Mouse (Mus musculus) gastrocnemius, postnatal 10 days (tissue): Measurements from ENCODE around the gene Relt. TPM values are rescaled to one million over a fixed set of nuclear protein-coding genes. Genes with fewer than 3 reads are reported as not detected.

Experiments used
- DNase-seq: peaks from one replicate; pipeline ENCODE4 v3.0.0; 2021; ENCODE audit warnings: mixed read lengths
- total RNA-seq, 2 experiments: library from RNA; stranded (reverse); gene quantifications; 2 replicates each; pipeline ENCODE4 v1.2.3; 2021

Relt gene
- total RNA-seq, 2 experiments from 2014 or later, result 14.8 to 19.3 TPM

DNA sequence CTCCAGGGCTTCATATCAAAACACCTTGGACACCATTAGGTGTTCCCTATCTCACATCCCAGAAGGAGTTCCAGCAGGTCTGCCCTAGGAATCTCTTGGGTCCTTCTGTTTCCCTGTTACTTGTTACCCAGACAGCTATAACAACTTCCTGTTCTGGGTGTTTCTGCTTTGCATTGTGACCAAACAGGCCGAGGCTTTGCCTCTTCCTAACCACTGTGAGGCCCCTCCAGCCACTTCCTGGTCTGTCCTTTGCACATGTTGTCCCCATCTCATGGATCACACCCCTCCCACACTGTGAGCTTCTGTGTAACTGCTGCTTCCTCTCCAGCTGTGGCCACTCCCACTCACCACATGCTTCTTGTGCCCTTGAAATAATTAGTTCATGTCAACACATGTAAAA lies 17.8 kb downstream of the Relt start:
- no peak for DNase-seq

DNA sequence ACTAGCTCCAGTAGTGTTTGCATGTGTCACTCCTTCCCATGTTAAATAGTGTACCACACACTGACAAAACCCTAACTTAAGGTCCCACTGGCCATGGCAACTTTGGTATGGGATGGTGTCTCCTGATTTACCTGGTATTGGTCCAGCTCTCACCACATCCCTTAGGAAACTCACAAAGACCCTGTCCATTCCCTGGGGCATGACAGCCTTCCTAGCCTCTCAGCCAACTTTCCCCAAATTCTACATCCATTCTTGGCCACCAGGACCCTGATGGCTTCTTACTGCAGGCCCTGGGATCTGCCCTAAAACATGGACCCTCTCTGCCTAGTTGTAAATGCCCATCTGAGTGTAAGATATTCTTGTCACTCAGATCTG lies 18.2 kb downstream of the Relt start:
- DNase-seq, result no peak

DNA sequence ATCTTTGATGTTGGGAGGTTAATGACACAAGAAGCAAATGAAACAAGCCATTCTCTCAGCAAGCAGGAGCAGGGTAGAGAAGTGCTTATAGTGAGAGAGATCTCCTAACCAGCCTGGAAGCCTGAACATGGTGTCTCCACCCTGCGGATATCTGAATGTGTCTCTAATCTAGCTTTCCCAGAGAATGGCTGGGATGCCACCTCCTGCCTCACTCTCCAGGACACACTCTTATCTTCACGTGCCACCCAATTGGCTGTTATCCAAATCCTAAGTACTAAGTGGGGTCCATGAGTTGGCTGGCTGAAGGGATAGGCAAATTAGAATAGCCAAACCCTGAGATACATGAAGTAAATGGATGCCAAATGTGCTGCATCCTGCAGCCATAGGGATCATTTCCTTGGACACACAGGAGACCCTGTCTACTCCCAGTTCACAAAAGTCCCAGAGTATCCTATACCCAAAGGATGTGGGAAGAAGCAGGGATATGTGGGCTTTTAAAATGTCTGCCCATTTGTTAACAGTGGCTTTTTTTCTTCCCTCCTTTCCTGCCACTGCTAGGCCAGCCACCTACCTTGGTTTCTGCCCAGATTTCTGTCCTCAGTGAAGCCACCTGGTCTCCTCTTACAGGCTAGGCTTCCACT lies 18.7 kb downstream of the Relt start:
- DNase-seq, result no peak

DNA sequence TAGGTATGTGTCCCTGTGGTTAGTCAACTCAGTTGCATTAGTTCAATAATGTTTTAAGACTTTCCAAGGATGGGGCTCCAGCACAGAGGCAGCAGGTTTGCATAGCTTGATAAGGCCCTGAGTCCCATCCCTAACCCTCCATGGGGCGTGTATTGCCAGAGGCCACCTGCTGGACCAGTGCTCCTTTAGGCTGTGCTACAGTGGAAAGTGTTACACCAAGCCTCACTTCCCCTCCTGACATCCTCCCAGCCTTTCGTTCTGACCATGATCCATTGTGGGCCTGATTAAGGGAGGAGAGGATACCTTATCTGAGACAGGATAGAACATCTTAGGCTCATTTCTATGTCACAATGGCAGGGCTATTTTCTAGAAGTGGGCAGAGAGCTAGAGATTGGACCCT lies 19.4 kb downstream of the Relt start:
- DNase-seq, result no peak

DNA sequence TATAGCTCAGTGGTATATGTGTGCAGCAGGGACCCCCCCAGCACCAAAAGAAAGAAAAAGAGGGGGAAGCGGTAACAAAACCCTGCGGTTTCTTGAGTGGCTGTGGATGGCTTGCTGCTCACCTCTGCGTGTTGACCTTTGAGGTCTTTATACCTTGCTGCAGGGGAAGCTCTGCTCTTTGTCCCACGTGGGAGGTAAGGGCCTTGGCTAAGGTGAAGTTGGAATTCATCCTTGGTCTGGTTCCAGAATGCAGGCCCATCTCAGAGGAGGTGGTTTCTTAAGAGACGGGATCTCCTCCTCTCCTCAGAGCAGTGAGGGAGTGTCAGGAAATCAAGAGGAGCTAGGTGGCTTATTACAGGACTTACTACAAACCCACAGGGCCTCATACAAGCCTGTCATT lies 21.1 kb downstream of the Relt start:
- DNase-seq, result no peak

DNA sequence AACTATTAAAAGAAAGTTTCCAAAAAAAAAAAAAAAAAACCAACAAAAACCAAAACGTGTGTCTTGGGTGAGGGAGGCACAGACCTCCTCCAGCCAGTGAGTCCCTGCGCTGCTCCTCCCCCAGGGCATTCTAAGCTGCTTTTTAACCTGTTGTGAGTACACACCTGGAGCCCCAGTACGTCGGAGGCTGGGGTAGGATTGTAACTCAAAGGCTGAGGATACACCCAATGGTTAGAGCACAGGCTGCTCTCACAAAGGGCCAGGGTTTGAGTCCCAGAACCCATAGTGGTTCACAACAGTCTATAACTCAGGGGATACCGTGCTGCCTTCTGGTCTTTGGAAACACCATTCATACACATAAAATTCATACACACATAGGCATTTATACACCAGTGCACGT lies 21.6 kb downstream of the Relt start:
- no peak for DNase-seq

DNA sequence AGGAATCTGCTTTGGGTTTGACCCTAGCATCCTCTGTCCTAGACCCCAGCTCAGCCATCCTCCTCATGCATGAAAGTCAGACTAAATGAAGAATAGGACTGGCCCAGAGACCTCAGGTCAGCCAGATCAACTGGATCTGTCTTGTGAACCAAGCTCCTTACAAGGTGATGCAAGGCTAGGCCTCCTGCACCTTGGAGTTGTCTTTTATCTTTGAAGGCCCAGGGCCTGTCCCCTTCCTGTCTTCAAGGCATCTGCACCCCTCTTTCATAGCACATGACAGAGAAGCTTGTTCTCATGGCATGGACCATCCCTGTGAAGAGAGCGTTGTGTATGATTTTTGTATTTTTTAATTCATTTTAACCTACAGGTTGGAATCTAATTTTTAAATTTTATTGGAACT lies 22.3 kb downstream of the Relt start:
- no peak for DNase-seq

DNA sequence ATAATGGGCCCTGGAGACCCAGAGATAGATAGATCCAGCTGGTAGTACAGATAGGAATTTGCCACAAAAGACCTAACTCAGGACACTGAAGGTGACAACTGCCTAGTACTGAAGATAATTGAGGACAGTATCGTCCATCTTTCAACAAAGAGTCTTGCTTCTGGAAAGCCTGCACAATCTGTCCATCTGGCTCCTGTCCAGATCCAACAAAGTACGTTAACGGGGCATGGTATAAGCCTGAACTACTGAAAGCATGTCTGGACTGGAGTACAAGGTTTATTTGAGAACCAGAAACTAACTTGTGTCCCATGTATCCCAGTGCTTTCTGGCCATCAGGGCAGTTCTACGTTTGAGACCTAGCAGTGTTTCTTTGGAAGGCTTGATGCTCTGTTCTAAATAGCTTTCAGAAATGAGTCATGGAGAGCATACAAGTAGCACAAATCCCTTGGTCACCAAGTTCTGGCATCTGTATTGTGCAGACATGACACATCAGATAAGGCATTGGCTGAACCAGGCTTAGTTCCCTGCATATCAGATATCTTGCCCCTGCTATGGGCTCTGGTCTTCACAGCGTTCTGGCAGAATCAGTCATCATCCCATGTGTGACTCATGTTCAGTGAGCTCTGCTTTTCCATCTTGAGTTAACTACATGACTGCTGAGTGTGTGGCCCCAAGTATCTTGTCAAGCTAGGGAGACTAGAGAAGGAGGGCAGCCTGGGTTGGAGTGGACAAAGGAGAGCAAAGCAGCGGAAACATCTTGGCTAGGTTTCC lies 23.4 kb downstream of the Relt start:
- no peak for DNase-seq

DNA sequence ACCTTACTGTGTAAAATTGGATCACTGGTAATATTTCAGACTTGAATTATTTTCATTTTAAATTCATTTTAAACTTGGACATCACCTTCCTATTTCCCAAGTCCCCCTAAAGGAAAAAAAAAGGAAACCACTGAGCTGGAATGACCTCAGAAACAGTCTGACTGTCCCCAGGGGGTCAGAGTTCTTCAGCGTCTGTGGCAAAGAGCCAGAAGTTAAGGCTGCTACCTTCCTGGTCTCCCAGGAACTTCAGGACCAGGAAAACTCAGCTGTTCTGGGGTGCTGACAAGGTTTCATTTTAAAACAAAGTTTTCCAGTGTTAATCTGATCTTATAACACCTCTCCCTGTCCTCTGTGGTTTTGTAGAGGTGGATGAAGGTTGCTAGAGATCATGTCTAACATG lies 25.5 kb downstream of the Relt start:
- DNase-seq, result no peak

DNA sequence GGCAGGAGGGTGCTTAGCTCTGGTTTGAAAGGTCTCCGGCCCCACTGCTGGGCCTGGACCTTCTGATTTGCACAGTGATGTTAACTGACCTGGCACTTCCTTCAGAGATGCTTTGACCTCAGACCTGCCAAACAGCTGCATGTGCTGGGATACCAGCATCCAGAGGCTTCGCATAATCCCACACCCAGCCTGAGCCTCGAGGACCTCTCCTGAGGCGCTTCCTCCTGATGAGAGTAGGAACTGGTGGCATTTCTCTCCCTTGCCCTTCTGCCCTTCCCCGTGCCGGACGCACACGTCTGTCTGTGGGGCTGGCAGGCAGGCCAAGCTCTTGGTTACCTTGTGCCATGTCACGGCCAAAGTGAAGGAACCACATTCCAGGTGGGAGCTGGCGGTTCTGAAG lies 26.6 kb downstream of the Relt start:
- no peak for DNase-seq

DNA sequence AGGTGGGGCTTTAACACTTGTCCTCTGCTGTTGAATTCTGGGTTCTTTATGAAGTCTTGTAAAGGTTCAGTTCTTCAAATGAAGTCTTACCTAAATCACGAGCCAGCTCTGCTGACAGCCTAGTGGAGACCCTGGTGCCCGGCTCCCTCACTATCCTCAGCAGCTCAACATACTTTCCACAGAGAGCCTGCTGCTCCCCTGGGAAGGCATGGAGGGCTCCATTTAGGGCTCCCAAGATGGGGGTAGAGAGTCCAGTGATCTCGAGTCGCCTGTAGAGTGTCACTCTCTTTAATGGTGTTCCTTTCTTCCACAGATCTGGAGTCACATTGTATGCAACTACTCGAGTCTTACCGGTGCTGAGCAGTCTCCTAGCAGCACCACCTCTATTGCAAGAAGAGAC lies 27.5 kb downstream of the Relt start:
- DNase-seq, result no peak

DNA sequence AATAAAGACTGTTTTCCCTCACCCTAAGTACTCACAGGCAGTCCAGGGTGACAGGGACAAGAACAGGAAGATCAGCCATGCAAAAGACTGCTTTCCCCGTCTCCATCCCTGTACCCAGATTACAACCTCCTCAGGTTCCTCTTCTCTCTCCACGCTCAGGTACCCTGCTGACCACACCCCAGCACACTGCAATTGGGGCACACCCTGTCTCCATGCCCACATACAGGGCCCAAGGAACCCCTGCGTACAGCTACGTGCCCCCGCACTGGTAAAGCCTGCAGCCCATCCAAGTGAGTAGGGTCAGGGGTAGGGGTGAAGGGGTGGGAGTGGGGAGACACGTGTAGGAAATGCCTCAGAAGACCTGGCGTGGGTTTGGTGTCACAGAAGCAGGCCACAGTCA lies 28.1 kb downstream of the Relt start:
- DNase-seq, result no peak

DNA sequence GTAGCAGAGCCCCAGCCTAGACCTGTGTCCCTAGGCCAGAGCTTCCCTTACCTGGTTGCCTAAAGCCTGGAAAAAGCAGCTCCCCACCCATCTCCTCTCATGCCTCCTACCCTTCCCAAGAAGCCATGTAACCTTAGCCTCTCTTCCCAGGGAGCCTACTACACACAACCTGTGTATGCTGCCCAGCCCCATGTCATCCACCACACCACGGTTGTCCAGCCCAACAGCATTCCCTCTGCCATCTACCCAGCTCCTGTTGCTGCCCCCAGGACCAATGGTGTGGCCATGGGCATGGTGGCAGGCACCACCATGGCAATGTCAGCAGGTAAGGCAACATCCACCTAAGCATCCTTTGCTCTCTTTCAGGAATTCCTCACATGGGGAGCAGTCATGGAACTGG lies 29.4 kb downstream of the Relt start:
- DNase-seq, result no peak

DNA sequence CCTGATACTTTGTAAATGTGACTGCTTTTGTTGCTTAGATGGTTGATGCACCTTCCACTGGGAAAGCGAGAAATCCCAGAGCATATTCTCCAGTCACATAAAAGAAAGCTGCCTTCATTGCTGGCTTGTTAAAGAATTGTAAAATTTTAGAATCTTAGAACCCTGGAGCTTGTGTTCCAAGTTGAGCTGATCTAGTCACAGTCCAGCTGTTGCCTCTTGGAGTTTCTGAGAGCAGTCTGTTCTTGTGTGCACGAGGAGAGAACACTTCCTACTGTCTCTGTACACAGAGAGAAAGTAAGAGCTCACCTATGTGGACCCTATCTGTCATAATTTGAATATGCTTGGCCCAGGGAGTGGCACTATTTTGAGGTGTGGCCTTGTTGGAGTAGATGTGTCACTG lies 34.7 kb downstream of the Relt start:
- no peak for DNase-seq

DNA sequence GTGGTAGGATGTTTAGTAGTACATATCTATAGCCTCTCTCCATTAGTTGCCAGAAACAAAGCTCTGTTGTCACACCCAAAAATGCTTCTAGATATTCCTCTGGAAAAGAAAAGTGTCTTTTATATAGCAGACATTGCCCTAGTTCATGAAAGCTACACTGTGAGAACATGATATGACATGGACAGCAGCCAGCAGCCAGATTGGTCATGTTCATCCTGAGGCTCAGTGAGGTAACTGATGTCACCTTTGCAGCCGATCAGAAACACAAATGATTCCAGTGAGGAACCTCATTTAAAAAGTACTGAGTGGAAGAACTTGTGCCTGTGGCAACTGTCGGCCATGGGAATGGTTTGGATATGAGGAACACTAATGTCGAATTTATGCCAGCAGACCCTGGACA lies 38.6 kb downstream of the Relt start:
- no peak for DNase-seq

DNA sequence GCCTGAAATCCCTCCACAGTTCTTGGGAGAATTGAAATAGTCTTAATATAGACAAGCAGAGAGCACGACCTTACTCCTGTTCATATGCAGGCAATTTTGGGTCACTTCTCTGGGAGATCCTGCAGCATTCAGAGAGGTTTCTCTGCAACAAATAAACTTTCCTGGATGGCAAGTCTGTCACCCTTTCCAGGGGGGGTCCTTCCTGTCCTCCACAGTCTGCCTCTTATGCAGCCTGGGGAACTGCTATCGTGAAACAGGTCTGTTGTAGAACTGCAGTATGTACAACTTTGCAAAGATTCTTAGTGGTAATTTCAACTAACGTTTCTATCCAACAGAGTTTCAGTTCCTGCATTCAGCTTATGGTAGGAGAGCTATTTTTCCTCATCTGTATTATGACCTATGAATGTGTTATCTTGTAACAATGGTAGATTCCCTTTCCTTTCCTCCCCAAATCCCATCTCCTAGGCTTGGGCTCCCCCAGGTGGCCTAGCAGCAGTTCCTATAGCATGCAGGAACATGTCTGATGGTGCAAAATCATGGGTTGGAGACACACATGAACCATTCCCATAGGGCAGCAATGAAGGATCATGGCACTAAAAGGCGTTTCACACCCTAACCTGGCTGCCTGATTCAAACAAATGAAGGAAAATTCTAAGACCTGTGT lies 44.7 kb downstream of the Relt start:
- peak; percentile 35 for DNase-seq

DNA sequence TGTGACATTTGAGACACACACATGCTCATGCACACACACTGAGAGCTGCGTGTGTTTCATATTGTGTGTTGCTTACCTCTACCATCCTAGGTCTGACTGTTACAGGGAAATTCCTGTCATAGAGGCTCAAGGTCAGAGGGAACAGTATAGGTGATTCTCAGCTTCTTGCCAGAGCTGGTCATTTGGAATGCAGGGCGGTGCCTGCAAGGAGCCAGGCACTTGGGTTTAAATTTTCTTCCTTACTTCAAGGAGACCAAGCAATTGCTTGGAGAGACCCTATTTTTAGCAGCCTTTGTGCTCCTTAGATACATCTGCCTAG lies 45.8 kb downstream of the Relt start:
- DNase-seq, result no peak

DNA sequence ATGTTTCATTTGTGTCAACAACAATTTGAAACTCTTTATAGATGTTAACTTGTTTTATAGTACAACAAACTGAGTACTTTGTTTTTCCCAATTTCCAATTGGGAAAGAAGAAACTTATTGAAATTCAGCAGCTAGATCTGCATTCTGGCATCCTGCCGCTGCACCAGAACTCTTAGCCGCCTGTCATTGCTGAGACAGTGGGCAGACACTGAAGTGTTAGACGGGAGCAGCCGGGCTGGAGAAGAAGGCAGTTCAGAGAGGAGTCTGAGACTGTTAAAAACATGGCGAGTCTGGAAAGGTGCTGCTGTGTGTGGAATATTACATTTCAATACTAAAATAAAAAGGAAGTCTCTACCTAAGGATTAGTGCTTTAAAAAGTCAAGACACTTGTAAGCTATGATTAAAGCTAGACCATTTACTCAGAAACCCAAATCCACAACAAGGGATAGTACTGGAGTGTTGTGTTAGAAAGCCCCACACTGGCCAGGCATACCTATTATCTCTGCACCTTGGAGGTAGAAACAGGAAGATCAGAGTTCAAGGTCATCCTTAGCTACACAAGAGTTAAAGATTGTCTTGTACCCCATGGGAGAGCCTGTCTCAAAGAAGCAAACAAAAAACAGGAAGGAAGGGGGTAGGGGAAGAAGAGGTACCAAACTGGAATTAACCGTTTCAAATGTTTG lies 46.3 kb downstream of the Relt start:
- no peak for DNase-seq

DNA sequence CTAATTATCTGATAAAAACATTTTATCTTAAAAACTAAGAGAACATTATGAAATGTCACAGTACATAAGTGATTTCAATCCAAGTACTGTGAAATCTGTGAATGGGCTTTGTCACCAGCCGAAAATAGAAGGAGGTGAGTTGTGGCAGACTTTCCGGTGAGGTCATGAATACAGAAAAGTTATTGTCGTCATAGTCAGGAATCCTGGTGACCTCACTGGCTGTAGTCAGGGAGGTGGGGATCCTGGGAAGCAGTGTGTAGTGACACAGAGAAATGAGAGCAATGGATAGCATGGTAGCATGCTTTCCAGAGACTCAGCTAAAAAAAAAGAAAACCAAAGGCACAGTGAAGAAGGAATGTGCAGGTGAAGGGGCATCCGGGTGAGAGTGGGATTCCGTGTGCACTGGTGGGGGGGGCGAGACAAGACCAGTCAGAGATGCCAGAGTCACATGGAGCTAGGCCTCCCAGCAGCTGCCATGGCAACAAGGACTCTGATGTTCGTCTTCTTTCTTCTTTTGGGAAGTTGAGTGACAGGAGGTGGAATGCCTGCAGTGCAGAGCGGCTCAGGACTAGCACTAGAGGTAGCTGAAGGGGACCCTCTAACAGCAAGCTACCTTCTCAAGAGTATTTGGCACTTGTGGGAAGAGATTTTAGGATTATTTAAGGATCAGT lies 47.2 kb downstream of the Relt start:
- no peak for DNase-seq

DNA sequence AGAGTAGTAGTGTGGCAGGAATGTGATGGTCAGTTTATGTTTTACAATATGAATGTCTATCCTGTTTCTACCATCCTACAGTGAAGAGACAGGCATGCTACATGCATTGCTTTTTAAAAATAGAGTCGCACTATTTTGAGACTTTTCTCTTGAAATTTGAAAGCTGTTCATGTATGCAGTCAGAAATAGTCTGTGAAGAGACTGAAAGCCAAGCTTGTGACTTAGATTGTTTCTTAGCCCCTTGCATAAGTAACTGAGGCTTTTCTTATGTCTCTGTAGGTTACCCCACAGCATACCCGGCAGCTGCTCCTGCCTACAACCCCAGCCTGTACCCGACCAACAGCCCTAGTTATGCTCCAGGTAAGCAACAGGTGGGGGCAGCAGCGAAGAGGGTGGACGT lies 50.6 kb downstream of the Relt start:
- DNase-seq, result no peak

DNA sequence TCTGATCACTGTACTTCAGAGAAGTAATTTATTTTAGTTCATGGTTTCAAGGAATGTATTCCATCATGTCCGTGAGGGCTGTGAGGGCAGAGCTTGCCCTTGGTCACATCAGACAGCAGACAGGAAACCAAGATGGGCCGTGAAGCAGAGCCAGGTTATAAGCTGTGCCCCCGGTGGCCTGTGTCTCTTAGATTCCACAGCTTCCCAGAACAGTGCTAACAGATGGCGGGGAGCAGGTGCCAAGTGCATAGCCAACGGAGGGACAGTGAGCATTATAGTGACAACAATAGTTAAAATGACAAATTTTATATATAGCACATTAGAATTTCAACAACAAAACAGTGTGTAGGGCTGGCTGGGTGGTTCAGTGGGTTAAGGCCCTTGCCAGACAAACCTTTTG lies 51.3 kb downstream of the Relt start:
- no peak for DNase-seq

DNA sequence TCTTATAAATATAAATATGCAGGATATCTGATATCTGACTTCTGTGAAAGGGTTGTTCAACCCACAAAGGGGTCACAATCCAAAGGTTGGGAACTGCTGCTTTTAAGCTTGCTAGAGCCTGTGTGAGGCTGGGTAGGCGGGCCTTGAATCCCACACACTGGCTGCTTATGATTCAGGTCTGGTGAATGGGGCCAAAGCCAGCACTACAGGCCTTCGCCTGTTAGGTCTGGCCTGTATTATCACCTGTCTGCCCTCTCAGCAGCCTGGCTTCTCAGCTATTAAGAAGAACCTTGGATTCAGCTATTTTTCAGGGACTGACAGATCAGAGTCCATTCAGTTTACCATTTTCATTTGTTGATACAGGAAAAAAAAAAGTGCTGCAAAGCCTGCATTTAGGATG lies 57.9 kb downstream of the Relt start:
- no peak for DNase-seq

DNA sequence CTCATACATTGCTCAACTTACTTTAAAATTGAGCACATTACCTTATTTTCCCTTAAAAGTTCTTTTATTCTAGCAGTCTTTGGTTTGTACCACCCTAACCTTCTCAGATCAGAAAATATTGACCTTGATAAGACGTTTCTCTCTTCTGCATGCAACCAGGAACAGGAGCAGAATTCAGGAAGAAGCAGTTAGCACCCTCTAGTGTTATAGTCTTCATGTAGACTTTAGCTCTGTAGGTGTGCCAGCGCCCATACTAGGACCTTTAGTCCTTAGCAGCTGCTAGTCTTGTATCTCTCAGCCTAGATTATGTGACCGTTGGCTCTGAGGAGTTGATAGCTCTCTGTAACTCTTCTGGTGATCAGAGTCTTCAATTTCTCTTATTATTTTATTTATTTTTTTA lies 64.4 kb downstream of the Relt start:
- no peak for DNase-seq
